Mouse (Mus musculus) adrenal gland, adult 2 months (tissue): ENCODE results near the gene Miox. TPM values are rescaled to one million over a fixed set of nuclear protein-coding genes. Genes with fewer than 3 reads are reported as not detected.

Experiments
- DNase-seq: peaks from one replicate; pipeline ENCODE4 v3.0.0; 2021
- long read RNA-seq: library from polyadenylated mRNA; stranded (forward); transcript quantifications from one replicate; pipeline ENCODE4 v2.0.0, GENCODE M21; 2021
- polyA plus RNA-seq: library from polyadenylated mRNA; depleted of rRNA; stranded (reverse); fragments of >200 nt; gene quantifications from 2 replicates; pipeline ENCODE4 v1.2.3, GENCODE M21; 2012; rRNA removed
- total RNA-seq, 2 experiments: library from RNA; stranded (reverse); gene quantifications; 2 replicates each; pipeline ENCODE4 v1.2.3; 2021

Gene Miox
- total RNA-seq (not detected), polyA plus RNA-seq (0.21 and 0.92 TPM in 2 replicates)
- long read RNA-seq, result 0 reads

DNA sequence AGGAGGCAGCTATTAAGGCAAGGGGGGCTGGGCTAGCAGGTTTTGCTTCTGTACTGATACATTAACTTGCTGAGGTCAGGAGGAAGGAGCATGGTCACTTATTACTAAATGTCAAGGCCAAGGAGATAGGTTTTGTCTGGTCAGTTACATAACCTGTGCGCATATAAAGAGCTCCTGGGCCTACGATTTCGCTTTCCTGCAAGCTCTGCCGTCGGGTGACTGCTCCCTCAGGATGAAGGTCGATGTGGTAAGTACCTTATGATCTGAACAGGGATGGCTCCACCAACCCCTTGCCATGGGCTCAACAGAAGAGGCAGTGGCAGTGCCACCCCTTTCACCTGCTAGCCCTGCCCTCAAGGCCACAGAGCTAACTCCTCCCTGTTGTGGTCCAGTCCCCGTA is at the start of gene Miox:
Miox (plus strand) TSS at position 128 of the 400 bp plus-strand sequence.
- DNase-seq, result no peak

DNA sequence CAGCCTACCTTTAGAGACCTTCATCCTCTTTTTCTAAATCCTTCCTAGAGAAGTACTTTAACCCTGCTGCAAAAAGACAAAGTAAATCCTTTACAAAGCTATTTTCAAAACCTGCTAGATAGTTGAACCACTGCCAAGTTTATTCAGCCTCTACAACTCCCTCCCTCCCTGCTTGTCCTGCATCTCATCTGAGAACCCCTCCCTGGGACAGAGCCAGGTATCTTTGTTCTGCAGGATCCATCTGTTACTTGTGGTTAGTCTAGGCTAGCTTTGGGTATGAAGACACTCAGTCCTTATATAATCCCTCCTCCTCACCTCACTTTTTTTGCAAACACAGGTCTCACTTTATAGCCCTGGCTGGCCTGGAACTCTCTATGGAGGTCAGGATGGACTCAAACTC is 49.2 kb upstream of the Miox start:
- no peak for DNase-seq

DNA sequence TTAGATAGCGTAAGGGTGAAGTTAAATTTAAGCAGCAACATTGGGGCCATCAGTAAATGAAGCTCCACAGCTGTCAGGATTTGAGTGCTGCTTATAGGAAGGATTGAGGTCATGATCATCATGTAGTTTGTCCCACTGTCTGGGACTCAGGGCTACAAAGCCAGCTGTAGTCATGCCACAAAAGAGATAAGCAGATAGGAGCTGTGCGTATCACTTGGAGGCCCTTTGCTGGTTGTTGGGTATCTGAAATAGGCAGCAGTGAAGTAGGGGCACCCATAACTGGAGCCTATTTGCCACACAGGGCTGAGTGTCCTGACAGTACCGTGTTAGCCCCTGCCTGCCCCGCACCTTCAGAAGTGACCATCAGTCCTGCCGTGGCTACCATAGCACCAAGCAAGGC is 48.7 kb upstream of the Miox start:
- no peak for DNase-seq

DNA sequence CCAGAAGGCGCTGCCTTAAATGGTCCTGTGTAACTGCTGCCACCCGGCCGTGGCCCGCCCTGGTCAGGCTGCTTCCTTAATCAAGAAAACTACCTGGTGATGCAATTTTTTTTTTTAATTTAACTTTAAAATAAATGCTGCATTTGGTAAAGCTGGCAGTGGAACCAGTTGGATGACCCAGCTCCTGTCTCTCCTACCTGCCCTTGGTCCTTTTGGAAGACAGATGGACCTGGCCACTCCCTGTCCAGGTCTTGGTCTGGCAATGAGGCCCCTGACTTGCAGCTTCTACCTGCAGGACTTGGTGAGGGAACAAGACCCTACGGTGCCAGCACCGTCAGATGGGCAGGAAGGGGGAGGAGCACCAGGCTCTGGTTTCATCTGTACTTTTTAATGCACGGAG is 48.1 kb upstream of the Miox start:
- no peak for DNase-seq

DNA sequence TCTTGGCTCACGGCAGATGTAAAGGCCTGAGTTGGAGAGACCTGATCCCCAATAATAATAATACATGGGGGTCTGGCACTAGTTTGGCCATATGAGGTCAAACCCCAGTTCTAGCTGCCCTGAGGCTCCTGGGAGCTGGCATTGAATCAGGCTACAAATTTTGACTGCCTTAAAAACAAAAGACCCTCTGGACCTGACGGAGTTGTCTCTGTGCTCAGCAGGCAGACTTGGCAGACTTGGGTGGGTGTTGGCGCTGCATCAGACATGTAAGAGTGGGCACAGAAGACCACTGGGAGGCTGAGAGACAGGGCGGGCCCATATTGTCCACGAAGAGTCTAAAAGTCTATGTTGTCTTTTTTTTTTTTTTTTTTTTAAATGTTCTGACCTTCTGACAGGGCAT is 47.6 kb upstream of the Miox start:
- no peak for DNase-seq

DNA sequence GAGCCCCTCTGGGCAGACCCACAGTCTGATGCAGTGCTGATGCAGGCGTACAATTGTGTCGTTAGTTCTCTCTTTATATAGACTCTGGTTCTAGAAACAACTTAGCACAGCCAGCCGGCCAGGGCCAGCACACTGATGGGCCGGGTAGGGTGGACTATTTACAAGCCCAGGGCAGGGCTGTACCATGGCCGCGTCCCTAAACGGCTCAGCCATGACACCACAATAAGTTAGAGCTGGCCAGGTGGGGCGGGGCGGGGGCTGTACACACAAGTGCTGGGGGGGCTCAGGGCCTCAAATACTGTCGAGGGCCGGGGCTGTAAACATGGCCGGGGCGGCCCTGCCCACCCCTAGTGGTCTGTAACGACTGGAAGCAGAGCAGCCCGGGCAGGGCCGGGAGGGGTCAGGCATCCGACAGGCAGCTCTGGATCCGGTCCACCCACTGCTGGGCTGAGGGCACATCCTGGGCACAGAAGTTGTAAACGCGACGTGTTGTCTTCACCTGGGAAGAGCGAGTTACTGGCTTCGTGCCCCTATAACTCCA is 45.9 kb upstream of the Miox start:
- DNase-seq, result no peak

DNA sequence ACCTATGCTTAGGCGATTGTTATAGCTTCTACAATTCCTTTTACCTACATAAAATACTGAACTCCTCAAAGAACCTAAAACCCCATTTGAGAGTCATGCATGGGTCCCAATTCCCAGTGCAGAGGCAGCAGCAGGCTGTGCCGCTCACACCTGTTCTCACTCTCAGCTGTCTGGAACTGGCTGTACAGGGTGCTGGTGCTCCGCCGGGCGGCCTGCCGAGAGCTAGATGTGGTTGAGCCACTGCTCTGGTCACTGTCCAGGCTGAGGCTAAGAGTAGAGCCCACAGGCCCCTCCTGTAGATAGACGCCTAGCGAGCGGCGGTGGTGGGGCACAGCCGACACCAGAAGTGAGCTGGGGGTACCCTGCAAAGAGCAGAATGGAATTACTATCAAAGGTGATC is 44.7 kb upstream of the Miox start:
- no peak for DNase-seq

DNA sequence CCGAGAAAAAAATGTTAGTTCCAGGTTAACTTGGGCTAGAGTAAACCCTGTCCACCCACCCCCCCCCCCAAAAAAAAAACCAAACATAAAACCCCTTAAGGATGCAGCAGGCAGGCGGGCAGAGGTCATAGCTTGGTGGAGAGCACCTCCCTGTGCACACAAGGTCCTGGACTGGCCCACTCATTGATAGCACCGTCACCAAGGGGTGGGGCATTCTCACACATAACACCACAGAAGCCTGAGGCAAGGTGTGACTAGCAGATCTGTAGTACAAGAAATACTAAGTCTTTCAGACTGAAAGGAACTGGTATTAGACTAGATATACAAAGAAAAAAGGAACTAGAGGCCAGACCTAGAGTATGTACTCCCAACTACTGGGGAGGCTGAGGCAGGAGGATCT is 42.7 kb upstream of the Miox start:
- no peak for DNase-seq

DNA sequence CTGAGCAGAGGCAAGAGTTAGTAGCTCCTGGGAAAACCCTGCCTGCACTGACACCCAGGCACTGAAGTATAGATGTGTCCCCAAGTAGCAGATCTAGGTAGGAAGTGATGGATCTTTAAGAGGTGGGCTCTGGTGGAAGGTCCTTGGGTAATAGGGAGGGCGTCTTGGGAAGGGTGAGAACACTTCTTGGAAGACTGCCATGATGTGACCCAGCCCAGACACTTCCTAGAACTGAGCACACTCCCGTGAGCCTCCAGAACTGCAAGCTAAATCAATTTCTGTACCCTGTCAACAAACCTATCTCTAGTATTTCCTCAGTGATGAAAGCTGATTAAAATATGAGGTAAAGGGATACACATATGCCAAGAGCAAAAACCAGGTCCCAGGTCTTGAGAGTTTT is 41.4 kb upstream of the Miox start:
- DNase-seq, result no peak

DNA sequence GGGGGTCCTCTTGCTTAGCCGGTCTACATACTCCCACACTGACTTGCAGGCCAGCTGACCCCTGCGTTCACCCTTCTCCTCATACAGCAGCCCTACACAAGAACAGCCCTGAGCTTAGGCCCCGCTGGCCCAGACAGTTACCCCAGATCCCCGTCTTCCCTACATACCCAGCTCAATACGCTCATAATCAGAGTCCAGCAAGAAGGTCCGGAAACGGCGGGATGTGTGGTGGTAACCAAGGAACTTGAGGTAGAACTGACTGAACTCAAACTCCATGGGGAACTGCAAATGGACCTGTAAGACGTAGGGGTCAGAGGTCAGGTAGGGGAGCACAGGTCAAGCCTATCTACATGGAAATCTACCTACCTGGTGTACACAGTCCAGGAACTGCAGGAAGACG is 40.4 kb upstream of the Miox start:
- DNase-seq, result no peak

DNA sequence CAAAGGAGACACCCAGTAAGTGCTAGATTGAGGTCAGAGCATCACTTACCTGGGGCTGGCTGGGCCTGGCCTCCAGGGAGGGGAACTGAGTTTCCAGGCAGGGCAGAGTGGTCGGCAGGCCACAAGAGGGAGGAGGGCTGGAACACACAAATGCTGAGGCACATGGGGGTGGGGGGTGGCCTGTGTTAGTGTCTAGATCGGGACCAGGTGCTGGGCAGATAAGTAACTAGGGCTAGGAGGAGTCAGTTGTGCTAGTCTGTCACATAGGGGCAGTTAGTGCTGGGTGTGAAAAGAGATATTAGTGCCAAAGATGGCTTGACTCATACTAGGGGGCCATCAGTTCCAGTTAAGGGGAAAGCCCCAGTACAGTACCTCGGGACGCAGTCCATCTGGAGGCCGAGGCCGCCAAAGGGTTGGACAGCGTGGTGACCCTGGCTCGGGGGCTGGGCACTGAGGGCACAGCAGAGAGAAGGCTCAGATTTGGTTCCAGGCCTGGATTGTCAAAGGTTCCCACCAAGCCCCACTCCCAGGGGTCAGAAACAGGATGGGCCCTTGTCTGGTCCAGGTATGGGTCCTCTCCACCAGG is 38.5 kb upstream of the Miox start:
- no peak for DNase-seq

DNA sequence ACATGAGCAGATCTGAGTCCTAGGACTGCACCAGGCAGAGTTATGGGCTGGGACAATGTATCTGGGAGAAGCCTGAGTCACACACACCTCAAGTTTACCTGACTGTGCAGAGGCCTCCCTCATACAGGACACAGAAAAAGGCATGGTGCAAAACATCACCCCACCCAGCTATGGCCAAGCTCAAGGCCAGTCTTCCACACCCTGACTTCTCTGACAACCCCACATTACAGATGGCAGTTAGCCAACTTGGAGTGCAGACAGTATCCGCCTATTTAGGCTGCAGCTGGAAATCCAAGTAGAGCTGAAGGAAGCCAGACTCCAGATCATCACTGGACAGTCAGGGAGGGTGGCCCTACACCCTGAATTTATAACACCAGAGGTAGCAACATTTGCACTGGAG is 37.7 kb upstream of the Miox start:
- DNase-seq, result no peak

DNA sequence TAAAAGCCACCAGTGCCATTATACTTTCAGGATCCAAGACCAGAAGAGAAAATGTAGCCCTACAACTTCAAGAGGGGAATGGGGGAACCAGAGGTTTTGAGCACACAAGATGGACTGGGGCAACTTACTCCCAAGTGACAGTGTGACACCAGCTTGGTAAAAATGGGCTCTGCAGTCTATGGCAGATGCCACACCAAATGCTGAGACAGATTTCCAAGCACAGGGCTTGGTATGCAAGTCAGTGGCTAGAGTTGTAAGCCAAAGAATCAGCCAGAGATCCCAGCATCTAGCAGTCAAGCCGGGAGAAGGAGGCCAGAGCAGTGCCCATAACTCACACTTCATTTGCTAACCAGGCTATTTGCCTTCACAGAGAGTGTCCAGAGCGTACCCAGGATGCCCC is 36.5 kb upstream of the Miox start:
- no peak for DNase-seq

DNA sequence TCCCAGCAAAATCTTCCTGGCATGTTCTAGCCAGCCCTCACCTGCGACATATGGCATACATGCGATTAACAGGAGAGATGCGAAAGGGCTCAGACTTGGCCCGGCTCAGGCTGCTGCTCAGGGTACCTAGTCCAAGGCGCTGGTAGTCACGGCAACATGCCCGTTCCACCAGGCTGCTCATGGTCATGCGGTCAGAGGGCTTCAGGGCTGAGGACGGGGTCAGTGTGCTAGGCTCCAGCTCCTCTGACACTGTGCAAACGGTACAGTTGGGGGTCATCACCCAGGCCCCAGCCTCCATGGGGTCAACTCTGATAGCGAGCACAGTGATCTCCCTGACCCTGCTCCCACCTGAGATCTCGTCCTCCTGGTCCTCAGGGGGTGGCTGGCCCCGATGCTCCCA is 34.0 kb upstream of the Miox start:
- no peak for DNase-seq

DNA sequence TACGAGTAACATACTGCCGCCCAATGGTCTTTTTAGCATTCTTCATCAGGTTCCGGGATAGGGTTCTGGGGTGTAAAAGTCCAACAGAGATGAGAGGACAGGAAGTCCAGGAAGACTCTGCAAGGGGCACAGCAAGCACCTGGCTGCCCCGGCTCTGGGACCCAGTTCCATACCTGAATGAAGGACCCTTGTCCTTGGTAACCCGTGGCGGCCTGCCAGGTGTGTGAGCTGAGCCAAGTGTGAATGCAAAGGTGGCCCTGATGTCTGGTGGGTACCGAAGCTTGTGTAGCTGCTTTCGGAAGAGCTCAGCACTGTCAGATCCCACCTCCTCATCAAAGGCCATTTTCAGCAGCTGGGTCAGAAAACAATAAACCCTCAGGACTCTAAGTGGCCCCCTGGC is 33.6 kb upstream of the Miox start:
- DNase-seq, result no peak

DNA sequence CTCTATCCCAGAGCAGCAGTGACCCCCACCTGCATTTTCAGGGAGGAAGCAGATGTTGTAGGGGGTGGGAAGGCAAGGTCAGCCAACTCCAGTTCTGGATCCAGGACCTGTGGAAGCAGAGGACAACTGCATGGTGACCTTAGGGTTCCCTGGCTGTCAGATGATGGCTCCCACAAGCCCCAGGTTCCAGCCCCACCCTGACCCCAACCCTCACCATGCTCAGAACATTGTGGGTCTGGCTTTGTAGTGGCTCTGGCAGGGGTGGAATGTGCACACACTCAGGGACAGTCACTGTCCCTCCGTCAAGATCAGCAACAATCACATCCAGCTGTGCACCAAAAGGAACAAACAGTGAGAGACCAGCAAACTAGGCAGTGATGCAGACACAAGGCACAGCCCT is 28.2 kb upstream of the Miox start:
- no peak for DNase-seq

DNA sequence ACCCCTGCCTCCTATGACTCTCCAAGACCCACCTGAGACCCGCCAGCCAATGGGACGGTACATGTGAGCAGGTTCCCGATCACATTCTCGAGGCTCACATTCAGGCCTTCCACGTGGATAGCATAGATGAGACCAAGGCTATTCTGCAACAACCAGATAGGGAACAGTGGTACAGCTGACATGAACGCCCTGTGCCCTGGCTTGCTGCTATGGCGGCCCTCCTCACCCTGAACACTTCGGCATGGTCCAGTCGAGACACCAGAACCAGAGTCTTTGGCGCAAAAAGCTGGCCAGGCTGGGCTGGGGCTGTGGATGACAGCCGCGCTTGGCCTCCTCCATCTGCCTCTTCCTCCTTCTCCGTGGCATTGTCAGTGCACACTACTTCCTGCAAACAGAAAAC is 26.7 kb upstream of the Miox start:
- no peak for DNase-seq

DNA sequence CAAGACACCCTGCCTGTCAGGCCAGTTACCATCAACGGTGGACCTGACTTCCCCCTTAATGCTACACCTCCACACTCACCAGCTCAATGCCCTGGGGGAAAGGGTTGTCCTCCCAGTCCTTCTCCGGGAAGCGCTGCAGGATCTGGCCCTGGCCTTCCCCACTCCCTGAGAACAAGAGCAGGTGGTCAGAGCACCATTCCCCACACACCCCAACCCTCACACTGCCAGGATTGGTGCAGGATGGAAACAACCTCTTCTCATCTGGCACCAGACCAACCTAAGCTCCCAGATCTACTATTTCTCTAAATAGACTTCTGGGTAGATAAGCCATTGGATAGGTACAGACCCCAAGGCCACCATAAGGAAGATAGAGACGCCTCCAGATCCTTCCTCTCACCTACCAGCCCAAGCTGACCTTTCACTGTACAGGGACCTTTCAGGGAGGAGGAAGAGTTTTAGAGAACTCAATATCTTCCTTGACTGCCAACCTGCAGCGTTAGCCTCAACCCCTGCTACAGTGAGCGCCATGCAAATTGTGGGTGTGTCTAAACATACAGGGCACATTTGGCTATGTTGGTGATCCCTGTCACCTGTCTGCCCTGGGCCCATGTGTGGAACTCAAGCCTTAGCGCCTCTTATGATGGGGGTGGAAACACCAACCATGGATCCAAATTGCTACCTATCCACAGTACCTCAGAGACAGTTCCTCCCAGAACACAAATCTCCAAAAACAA is 25.6 kb upstream of the Miox start:
- no peak for DNase-seq

DNA sequence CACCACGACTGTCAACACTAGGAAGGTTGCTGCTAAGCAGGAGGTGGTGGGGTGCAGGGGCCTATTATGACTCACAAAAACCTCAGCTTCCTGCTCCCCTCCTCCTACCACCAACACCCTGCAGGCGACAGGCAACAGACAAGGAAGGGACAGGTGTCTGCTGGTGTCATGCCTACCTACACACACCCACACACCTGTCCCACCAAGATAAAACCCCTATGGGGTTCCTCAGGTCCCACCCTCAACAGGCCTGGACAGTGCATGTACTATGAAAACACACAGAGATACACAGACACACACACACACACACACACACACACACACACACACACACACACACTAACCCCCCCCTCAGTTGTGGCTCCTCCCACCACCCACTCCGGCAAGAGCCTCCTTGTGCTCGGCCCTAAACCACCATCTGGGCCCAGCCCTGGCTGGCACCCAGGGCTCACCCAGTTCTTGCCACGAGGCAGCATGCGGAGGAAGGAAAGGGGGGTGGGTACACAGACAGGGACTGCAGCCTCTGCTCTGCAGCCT is 24.2 kb upstream of the Miox start:
- DNase-seq, result no peak

DNA sequence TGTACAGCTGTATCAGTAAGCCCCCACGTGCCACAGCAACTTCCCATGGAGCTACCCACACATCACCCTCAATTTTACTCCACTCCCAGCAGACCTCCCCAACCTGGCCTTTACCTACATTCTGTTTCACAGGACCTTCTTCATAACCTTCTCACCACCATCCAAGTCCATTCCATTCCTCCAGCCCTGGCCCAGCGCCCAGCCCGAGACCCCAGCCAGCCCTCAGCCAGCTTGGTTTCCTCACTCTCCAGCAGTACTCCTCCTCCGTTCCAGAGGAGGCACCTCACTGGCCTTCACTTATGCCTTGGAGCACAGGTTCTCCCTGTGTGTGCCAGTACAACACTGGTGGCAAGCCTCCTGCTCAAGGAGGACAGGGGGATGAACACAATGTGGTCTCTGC is 20.8 kb upstream of the Miox start:
- DNase-seq, result no peak

DNA sequence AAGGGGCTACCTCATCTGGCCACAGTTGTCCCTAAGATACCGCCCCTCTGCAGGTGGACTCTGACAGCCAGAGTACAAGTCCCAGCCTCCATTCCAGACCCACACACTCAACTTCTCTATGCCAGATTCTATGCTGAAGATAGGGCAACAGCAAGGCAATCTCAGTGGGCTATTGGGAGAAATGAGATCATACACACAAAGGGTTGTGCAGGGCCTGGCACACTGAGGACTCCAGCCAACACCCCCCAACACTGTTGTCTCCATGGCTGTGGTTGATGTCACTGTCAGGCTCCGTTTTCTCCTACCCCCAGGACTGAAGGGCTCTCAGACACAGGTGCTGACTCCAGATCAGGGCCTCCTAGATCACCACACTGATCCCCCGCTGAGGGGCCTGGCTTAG is 20.1 kb upstream of the Miox start:
- DNase-seq, result no peak

DNA sequence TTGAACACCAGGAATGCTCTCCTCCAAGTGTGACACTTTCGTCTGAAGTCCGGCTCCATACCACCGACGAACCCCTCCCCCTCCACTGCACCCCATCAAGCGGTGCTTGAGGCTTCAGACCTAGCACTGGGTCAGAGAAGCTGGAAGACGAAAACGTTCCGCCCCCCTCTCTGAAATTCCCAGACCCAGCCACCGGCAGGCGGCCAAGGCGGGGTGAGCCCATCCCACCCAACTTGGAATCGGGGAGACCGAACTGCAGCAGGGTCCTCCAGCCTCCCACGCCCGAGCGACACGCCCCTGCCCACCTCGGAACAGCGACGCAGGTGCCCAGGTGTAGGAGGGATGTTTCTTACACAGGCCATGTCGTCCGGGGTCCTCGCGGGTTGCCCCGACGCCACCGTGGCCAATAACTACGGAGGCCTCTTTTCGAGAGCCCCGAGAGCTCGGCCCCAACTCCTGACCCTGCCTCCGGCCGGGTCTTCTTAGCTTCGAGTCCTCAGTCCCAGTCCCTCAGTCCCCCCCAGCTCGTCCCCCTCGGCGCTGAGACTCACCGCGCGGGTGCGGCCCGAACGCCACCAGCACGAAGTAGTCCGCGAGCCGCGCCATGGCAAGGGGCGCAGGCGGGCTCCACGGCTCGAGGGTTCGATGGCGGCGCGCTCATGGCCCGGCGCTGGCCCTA is 19.5 kb upstream of the Miox start:
- peak; percentile 33 for DNase-seq

DNA sequence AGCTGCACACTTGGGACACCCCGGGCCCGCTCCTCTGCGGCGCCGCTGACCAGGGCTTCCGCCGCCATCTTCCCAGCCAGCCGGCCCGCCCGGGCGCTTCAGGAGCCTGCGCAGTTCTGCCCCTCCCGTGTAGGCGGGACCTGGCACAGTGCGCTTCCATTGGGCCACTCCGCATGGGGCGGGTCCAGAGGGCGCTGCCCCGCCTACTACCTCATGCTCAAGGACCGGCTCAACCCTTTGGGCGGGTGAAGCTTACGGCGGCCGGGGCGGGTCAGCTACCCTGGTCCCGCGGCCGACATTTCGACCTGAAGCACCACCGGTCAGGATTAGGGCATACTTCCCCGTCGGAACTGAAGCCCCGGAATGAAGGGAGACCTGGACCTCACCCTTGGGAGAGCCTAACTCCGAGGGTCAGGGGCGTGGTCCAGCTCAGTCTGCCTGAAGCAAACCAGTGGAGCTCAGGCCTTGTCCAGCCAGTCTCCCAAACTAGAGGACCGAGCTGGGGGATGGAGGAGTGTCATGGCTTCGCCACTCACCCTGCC is 18.9 kb upstream of the Miox start, which contains the start of gene Sbf1:
Sbf1 (minus strand) TSS at position 122 of the 542 bp plus-strand sequence.
- peak; percentile 99 for DNase-seq
